Mouse (Mus musculus) spleen, adult 2 months (tissue): ENCODE results near the gene Nek6. TPM values are rescaled to one million over a fixed set of nuclear protein-coding genes. Genes with fewer than 3 reads are reported as not detected.

Experiments
- DNase-seq, 2 experiments: peaks; one replicate each; pipeline versions ENCODE4 v3.0.0 to v3.0.0-alpha.2; 2012 to 2021; ENCODE audit warnings: low spot score in 2 of 2, low read depth in 1 of 2
- H3K27ac ChIP-seq: fragments of 200-500 bp; 2 replicates; pipeline ENCODE4 v1.5.1; 2012; ENCODE audit warnings: low read length, inconsistent platforms; ENCODE audit not compliant: insufficient read depth
- H3K27me3 ChIP-seq: fragments of 200-500 bp; 2 replicates; pipeline ENCODE4 v1.6.1; 2012; ENCODE audit warnings: mild to moderate bottlenecking, moderate library complexity, low read length, inconsistent platforms; ENCODE audit not compliant: control insufficient read depth, insufficient read depth
- H3K36me3 ChIP-seq: fragments of 200-500 bp; 2 replicates; pipeline ENCODE4 v1.6.1; 2012; ENCODE audit warnings: mild to moderate bottlenecking, low read length, inconsistent platforms; ENCODE audit not compliant: control insufficient read depth, insufficient read depth
- H3K4me1 ChIP-seq: fragments of 200-500 bp; 2 replicates; pipeline ENCODE4 v1.6.1; 2011; ENCODE audit warnings: inconsistent platforms; ENCODE audit not compliant: control insufficient read depth, insufficient read depth, insufficient read length
- H3K4me3 ChIP-seq: fragments of 200-500 bp; 2 replicates; pipeline ENCODE4 v1.5.1; 2011; ENCODE audit warnings: mild to moderate bottlenecking, inconsistent platforms; ENCODE audit not compliant: insufficient read depth, insufficient read length; ENCODE audit errors: extremely low read depth
- CTCF ChIP-seq: fragments of 200-500 bp; IDR thresholded peaks from 2 replicates; pipeline ENCODE4 v1.5.1; 2011; ENCODE audit warnings: mild to moderate bottlenecking, inconsistent platforms; ENCODE audit not compliant: insufficient read depth, insufficient read length, insufficient replicate concordance; ENCODE audit errors: extremely low read depth
- POLR2A ChIP-seq: fragments of 200-500 bp; IDR thresholded peaks from 2 replicates; pipeline ENCODE4 v1.6.1; 2011; ENCODE audit warnings: low read depth, low read length, inconsistent platforms
- WGBS: fragments of 180-500 bp; shearing (Covaris S2); methylation state at CpG from one replicate; pipeline ENCODE4 v1.1.7; 2018; 5-methylcytosine and 5-hydroxymethylcytosine counted together
- polyA plus RNA-seq: library from polyadenylated mRNA; depleted of rRNA; stranded (reverse); fragments of >200 nt; gene quantifications from 2 replicates; pipeline ENCODE4 v1.2.3, GENCODE M21; 2012

Nek6 gene
- polyA plus RNA-seq, 1 experiment: 9.4 TPM

DNA sequence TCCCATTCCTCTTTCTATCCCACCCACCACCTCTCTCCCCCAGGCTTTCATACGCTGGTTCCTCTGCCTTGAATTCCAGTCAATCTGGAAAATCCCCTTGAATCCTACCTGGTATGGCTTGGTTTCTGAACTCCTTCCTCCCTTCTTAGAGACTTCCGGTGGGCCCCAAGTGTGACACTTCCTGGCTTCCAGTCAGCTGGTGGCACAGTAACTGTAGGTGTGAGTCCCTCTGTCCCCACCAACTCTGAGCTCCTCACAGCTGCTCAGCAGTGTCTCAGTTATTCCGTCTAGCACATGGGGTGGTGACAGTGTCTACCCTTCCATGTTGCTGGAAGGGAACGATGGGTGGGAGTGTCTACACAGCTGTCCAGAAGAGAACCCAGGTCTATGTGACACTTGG lies 32.8 kb upstream of the Nek6 start:
- 48% methylated on average over 4 of the region's 4 CpGs for WGBS
- TF ChIP-seq POLR2A (no peak), CTCF (no peak)
- DNase-seq: no peak
- no peaks in the 10 kb centered on the region for H3K27me3 ChIP-seq
- no peak overlapping the region for H3K4me3 ChIP-seq
- H3K27ac ChIP-seq: no peak overlapping the region
- H3K4me1 ChIP-seq: no peaks in the 10 kb centered on the region; the same call in 1 of the 2 replicates
- no peaks in the 10 kb centered on the region for H3K36me3 ChIP-seq

DNA sequence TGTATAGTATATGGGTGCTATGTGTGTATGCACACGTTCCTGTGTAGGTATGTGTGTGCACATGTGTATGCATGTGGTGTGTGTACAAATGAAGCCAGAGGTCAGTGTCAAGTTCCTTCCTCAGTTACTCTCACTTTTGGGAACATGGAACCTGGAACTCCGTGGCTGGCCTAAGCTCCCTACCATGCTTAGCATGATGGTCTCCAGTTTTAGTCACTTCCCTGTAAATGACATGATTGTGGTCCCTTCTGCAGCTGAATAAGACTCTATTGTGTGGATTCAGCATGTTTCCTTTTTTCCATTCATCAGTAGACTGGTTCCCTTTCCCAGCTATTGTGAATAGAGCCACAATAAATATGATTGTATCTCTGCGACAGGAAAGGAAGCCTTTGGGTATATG lies 31.9 kb upstream of the Nek6 start:
- Histone ChIP-seq H3K27ac (no peak overlapping the region), H3K4me3 (no peak overlapping the region), H3K27me3 (no peaks in the 10 kb centered on the region), H3K36me3 (no peaks in the 10 kb centered on the region), H3K4me1 (no peaks in the 10 kb centered on the region; the same call in 1 of the 2 replicates)
- TF ChIP-seq POLR2A: no peak
- no peak for TF ChIP-seq CTCF
- DNase-seq: no peak
- 60% methylated on average over 3 of the region's 3 CpGs for WGBS

DNA sequence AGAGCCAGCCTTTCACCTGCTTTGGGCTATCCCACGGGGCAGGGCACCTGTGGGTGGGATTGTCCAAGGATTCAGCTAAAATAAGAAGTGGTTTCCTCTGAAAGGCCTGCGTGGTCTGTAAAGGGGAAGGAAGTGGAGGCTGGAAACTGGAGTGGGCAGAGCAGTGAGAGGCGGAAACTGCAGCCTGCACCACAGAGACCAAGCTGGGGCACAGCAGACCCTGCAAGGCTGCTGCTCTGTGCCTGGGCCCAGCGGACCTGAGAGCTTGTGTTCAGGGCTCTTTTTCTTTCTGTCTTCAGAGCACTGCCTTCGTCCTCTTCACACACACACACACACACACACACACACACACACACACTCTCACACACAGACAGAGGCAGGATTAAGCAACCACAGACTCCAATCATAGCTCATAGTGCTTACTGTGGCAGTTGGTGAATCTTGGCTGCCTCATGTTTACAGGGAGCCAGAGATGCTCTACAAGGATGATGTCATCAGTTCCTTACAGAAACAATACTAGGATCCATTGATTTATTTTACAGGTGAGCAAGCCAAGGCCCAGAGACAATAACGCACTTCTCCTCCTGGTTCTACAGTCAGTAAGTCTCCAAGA lies 30.2 kb upstream of the Nek6 start:
- WGBS: 24% methylated on average over 6 of the region's 6 CpGs
- no peaks in the 10 kb centered on the region for H3K36me3 ChIP-seq
- peaks cover 3% of the 10 kb centered on the region for H3K4me1 ChIP-seq
- TF ChIP-seq CTCF (no peak), POLR2A (no peak)
- no peaks in the 10 kb centered on the region for H3K27me3 ChIP-seq
- H3K27ac ChIP-seq: no peak overlapping the region
- no peak overlapping the region for H3K4me3 ChIP-seq
- DNase-seq: peak in 1 of 2 experiments; percentile 58

DNA sequence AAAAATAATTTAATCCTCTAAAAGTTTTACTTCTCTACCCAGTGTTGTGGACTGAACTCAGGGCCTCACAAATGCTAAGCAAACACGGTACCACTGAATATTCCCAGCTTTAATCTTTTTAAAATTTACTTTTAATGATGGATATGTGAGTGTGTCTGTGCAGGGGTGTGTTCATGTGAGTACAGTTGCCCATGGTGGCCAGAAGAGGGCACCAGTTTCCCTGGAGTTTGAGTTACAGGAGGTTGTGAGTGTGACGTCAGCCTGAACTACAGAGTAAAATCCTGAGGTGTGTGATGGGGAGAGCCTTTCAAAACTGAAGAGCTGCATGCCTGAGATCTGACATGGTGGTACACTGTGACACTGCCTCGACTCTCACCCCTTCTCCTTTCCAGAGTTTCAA lies 29.3 kb upstream of the Nek6 start:
- Histone ChIP-seq H3K27me3 (no peaks in the 10 kb centered on the region), H3K36me3 (no peaks in the 10 kb centered on the region), H3K4me3 (no peak overlapping the region), H3K4me1 (peaks cover 3% of the 10 kb centered on the region), H3K27ac (no peak overlapping the region)
- TF ChIP-seq CTCF (no peak), POLR2A (no peak)
- 85% methylated on average over 3 of the region's 3 CpGs for WGBS
- DNase-seq: no peak

DNA sequence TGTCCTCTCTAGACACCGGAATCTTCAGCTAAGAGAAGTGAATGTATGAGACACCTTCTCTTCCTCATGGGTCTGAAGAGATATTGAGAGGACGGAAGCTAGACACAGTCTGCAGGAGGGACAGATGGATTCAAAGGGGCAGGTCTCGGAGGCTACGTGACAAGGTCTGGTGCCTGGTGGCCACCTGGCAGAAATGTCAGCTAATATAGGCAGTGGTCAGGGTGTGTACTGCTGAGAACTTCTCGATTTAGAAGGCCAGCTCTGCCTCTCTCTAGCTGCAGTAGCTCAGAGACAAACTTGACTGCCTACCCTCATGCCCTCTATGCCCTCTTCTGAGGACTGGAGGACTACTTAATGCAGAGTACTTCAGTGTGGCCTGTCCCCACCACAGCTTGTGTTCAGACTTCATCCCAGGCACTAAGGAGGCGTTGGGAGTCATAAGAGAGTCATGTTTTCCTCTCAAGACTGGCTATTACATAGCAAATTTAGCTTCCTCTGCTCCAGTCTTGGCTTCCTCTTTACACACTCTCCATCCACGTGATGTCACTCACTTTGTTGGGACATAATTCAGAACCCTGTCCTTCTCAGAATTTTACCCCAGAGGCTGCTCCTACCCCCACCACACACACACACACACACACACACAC lies 28.3 kb upstream of the Nek6 start:
- Histone ChIP-seq H3K4me1 (peaks cover 3% of the 10 kb centered on the region), H3K36me3 (no peaks in the 10 kb centered on the region), H3K27ac (peak overlapping the region; percentile 37), H3K27me3 (no peaks in the 10 kb centered on the region), H3K4me3 (no peak overlapping the region)
- WGBS: 54% methylated on average over 7 of the region's 7 CpGs
- DNase-seq: no peak
- TF ChIP-seq POLR2A (no peak), CTCF (no peak)

DNA sequence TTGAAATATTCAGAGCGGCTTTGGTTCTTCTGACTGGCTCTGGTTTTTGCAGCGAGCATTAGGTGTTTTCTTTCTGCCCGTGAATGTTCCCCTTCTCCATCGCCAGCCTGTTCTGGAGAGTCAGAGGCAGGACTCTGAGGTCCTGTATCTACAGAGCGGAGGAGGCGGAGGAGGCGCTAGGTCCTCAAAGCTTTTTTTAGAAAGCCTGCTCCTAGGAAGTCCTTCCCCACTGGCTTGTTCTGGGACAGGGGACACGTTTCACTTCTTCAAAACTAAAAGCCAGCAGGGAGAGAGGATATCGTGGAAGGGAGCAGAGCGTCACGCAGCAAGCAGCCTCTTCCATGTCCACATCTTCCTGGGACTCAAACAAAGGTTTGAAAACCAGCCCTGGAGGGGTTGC lies 26.9 kb upstream of the Nek6 start:
- no peaks in the 10 kb centered on the region for H3K27me3 ChIP-seq
- no peak overlapping the region for H3K4me3 ChIP-seq
- DNase-seq: no peak
- no peak overlapping the region for H3K27ac ChIP-seq
- peaks cover 3% of the 10 kb centered on the region; the same call in 1 of the 2 replicates for H3K4me1 ChIP-seq
- TF ChIP-seq CTCF: no peak
- no peak for TF ChIP-seq POLR2A
- 79% methylated on average over 11 of the region's 11 CpGs for WGBS
- H3K36me3 ChIP-seq: no peaks in the 10 kb centered on the region

DNA sequence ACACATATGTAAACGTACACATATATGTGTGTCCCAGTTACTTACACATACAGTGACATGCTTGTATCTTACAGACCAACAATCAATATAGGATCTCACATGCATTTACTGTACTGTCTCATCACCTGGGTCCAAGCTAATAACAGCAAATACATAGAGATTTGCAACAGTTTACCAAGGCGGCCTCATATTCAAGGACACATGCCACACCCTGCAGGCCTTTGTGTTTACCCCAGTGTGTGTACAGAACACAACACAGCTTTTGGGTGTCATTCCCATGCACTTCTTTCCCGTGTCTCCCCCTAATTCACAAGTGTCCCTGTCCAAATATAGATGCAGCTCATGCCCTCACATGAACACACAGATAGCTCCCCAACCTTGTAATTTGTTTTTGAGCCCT lies 26.0 kb upstream of the Nek6 start:
- H3K4me3 ChIP-seq: no peak overlapping the region
- no peak for TF ChIP-seq POLR2A
- no peak for TF ChIP-seq CTCF
- H3K27me3 ChIP-seq: no peaks in the 10 kb centered on the region
- peaks cover 3% of the 10 kb centered on the region; the same call in 1 of the 2 replicates for H3K4me1 ChIP-seq
- WGBS: 88% methylated on average over 3 of the region's 3 CpGs
- H3K27ac ChIP-seq: no peak overlapping the region
- no peaks in the 10 kb centered on the region for H3K36me3 ChIP-seq
- no peak for DNase-seq
